Mouse (Mus musculus): ENCODE results near the gene Usp22.
"Not testable (repeated sequence)": the region's sequence is repeated elsewhere in the genome, so short reads cannot be mapped to it uniquely, and the experiment has no call there.

DNA sequence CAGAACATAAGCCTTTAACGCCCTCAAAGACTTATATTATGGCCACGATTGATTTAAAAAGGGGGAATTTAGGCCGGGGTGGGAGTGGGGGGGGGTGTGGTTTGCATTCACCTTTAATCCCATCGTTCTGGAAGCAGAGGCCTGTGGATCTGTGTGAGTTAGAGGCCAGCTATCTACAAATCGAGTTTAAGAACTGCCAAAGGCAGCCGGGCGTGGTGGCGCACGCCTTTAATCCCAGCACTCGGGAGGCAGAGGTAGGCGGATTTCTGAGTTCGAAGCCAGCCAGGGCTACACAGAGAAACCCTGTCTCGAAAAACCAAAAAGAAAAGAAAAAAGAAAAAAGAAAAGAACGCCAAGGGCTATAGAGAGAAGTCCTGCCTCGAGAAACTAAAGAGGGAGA is 1.4 kb downstream of the Usp22 start:
- TF ChIP-seq CTCF, EP300 (IDR thresholded peaks at IDR 0.05; ENCODE audit: low read depth): not testable (repeated sequence)

Data from liver, embryonic 14.5 days (tissue).